Mouse (Mus musculus): ENCODE data around the gene Nus1. TPM values are rescaled to one million over a fixed set of nuclear protein-coding genes. Genes with fewer than 3 reads are reported as not detected.

Gene Nus1
- total and polyA plus RNA-seq, 3 experiments = 15.9 to 51.9 (median 27.9) TPM

DNA sequence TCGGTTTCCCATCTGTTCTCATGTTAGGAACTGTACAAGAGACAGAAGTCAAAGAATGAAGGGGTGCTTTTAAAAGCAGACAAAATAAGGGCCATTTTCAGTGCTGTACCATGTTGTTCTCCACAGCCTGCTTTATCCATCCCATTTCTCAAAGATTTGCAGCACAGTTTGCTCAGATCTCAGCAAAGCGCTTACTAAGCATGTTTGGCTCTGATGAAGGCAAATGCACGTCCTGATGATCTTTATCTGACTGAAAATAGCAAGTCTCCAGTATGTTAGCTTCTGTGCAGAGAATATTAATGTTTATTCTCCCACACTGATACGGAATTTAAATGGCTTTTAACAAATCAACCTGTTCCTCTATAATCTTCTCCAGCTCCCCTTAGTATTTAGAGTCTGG, 54.2 kb downstream of the Nus1 start:
- Histone ChIP-seq H3K4me2 (ENCODE audit: insufficient read depth, low read depth, poor library complexity, severe bottlenecking) (no peak overlapping the region), H3K79me2 (replicated peaks; ENCODE audit: control insufficient read depth, extremely low read depth, insufficient read depth, poor library complexity, severe bottlenecking) (no peaks in the 10 kb centered on the region), H3K9ac (ENCODE audit: insufficient read depth, low read depth) (no peak overlapping the region), H3K4me1 (ENCODE audit: control insufficient read depth in 1 of 2, insufficient read depth in 2 of 2) (peaks cover 0 to 2% of the 10 kb centered on the region in 2 experiments; a peak in 2 of 4 replicates), H3K9me3 (replicated peaks; ENCODE audit: low read length) (no peaks in the 10 kb centered on the region), H3K27me3 (replicated peaks) (no peaks in the 10 kb centered on the region), H3K27ac (ENCODE audit: insufficient read depth, low read depth) (no peak overlapping the region), H3K36me3 (replicated peaks in 1 of 2; ENCODE audit: control insufficient read depth in 1 of 2, insufficient read depth in 1 of 2, low read length in 1 of 2) (no peaks in the 10 kb centered on the region), H3K4me3 (replicated peaks in 1 of 3; ENCODE audit: low read depth in 2 of 3, low read length in 2 of 3, poor library complexity in 1 of 3) (no peak overlapping the region)
- dilution Hi-C loops (cut with MboI; ENCODE audit: extremely low pct_ligation_motif_present, extremely low pct_unique_long_range_greater_than_20kb, low sequenced_read_pairs) (no loop called here), in situ Hi-C loops (cut with MboI; ENCODE audit: low pct_ligation_motif_present, low pct_unique_long_range_greater_than_20kb, low sequenced_read_pairs) (no loop called here)
- no peak for DNase-seq (ENCODE audit: extremely low read depth)
- no peak for TF ChIP-seq ZC3H11A (IDR thresholded peaks at IDR 0.05; ENCODE audit: low read depth, low read length)
- no peak for TF ChIP-seq CHD2 (IDR thresholded peaks at IDR 0.05; ENCODE audit: low read length)
- TF ChIP-seq USF1 (IDR thresholded peaks at IDR 0.05; ENCODE audit: low read depth, low read length) = no peak
- TF ChIP-seq MAFK (IDR thresholded peaks at IDR 0.05; ENCODE audit: insufficient replicate concordance, low read length) = no peak

Other genes starting within 250 kb of the Nus1 start
- gene Ros1, start 222.3 kb upstream of the Nus1 start, total RNA-seq (2012; rRNA removed) = not detected in 2 replicates
- gene Ros1, start 222.3 kb upstream of the Nus1 start, total RNA-seq (2014; rRNA removed) = not detected in 2 replicates
- gene Ros1, start 222.3 kb upstream of the Nus1 start, polyA plus RNA-seq (2012; ENCODE audit: insufficient read length, low read depth) = not detected in 2 replicates
- gene Dcbld1, start 183.9 kb upstream of the Nus1 start, total RNA-seq (2012; rRNA removed) = 0.88 and 0.93 TPM in 2 replicates
- 2.7 and 2.9 TPM in 2 replicates for gene Dcbld1, start 183.9 kb upstream of the Nus1 start, total RNA-seq (2014; rRNA removed)
- 3.5 TPM in 2 replicates for gene Dcbld1, start 183.9 kb upstream of the Nus1 start, polyA plus RNA-seq (2012; ENCODE audit: insufficient read length, low read depth)
- gene Gm26741, start 58.8 kb upstream of the Nus1 start, total RNA-seq (2012; rRNA removed) = not detected in 2 replicates
- gene Gm26741, start 58.8 kb upstream of the Nus1 start, total RNA-seq (2014; rRNA removed) = not detected in 2 replicates
- gene Gm26741, start 58.8 kb upstream of the Nus1 start, polyA plus RNA-seq (2012; ENCODE audit: insufficient read length, low read depth) = not detected in 2 replicates
- gene Gopc, start 35.4 kb upstream of the Nus1 start, total RNA-seq (2012; rRNA removed) = 9.8 and 10.4 TPM in 2 replicates
- gene Gopc, start 35.4 kb upstream of the Nus1 start, total RNA-seq (2014; rRNA removed) = 13.1 and 13.3 TPM in 2 replicates
- gene Gopc, start 35.4 kb upstream of the Nus1 start, polyA plus RNA-seq (2012; ENCODE audit: insufficient read length, low read depth) = 16.6 and 17.6 TPM in 2 replicates
- not detected in 2 replicates for gene Nepn, start 28.6 kb upstream of the Nus1 start, total RNA-seq (2012; rRNA removed)
- not detected in 2 replicates for gene Nepn, start 28.6 kb upstream of the Nus1 start, total RNA-seq (2014; rRNA removed)
- gene Nepn, start 28.6 kb upstream of the Nus1 start, polyA plus RNA-seq (2012; ENCODE audit: insufficient read length, low read depth) = 0.14 TPM in 1 of 2 replicates, not detected in the other